Mouse (Mus musculus) liver, embryonic 14.5 days (tissue): ENCODE data around the gene Ryr1.

Experiments used
- CTCF ChIP-seq: IDR thresholded peaks from 2 replicates; pipeline ENCODE4 v1.5.1; 2016; ENCODE audit warnings: antibody characterized with exemption, low read depth, control low read depth
- EP300 ChIP-seq: IDR thresholded peaks from 2 replicates; pipeline ENCODE4 v1.6.1; 2016; ENCODE audit warnings: antibody characterized with exemption, low read depth

DNA sequence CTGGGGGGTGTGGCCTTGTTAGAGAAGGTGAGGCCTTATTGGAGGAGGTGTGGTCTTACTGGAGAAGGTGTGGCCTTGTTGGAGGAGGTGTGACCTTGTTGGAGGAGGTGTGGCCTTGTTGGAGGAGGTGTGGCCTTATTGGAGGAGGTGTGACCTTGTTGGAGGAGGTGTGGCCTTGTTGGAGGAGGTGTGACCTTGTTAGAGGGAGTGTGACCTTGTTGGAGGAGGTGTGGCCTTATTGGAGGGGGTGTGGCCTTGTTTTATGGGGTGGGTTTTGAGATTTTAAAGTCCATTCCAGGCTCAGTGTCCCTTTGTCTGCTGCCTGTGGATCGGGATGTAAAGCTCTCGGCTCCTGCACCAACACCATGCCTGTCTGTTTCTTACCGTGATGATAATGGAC lies 40.6 kb downstream of the Ryr1 start:
- no peak for TF ChIP-seq CTCF
- TF ChIP-seq EP300 = no peak
